Mouse (Mus musculus): ENCODE measurements around the gene Olfm1. TPM values are rescaled to one million over a fixed set of nuclear protein-coding genes. Genes with fewer than 3 reads are reported as not detected.

Gene Olfm1
- polyA plus RNA-seq, 1 experiment, result 57.5 TPM

DNA sequence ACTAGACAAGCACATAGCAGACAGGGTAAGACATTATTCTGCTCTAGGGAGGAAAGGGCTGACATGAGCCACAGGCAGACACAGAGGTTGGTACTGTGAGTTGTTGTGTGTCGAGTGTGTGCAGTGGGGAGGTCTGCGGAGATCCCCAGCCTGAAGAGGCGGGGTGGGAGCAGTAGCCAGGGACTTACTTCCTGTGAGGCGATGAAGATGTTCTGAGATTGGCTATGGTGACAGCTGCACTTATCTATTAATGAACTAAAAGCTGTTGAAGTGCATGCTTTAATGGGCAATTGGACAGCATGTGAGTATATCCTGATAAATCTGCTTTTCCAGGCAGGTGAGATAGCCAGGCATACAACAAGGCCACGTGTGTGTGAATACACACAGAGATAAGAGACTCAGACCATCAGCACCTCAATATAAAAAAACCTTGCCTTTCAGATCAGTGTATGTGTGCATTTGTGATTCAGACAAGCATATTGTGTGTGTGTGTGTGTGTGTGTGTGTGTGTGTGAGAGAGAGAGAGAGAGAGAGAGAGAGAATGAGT is 45.5 kb upstream of the Olfm1 start:
- no peaks in the 10 kb centered on the region for H3K36me3 ChIP-seq (ENCODE audit: control insufficient read depth, insufficient read depth)
- TF ChIP-seq E2F4 (IDR thresholded peaks at IDR 0.05; ENCODE audit: insufficient read depth), result no peak
- TF ChIP-seq POLR2AphosphoS2 (IDR thresholded peaks at IDR 0.05; ENCODE audit: insufficient read length, low read depth), result no peak
- TF ChIP-seq MYOG (IDR thresholded peaks at IDR 0.05; ENCODE audit: control insufficient read depth in 1 of 3, insufficient read depth in 1 of 3, insufficient read length in 2 of 3, low read depth in 2 of 3), result no peak
- no peak for TF ChIP-seq MAX (IDR thresholded peaks at IDR 0.05; ENCODE audit: low read depth)
- no peak for TF ChIP-seq SRF (IDR thresholded peaks at IDR 0.05; ENCODE audit: control insufficient read depth, insufficient read length, low read depth)
- no peak for TF ChIP-seq TCF12 (IDR thresholded peaks at IDR 0.05; ENCODE audit: insufficient read depth, poor library complexity, severe bottlenecking)
- TF ChIP-seq TCF3 (IDR thresholded peaks at IDR 0.05; ENCODE audit: insufficient read length, low read depth), result no peak
- TF ChIP-seq POLR2A (IDR thresholded peaks at IDR 0.05; ENCODE audit: insufficient read length, low read depth), result no peak

DNA sequence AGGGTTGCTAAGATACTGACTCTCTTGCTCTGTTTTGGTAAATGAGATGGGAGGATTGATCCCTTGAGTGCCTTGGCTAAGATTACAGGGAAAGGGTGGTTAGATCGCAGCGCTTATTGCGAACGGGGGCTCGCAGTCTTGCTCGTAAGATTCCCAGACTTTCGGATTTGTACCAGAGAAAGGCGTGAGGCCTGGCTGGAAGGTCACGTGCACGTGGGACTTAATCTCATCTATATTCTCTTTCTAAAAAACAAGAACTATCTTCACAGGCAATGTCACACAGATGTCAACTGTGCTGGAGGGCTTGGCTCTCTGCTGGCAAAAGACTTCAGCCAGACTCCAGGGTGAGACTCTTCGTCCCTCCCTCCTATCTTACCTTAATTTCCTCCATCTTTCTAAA is 43.1 kb upstream of the Olfm1 start:
- H3K4me2 ChIP-seq (ENCODE audit: low read depth), result no peak overlapping the region
- H3K4me3 ChIP-seq, result no peak overlapping the region
- H3K79me2 ChIP-seq (ENCODE audit: control insufficient read depth, insufficient read depth), result no peaks in the 10 kb centered on the region
- H3ac ChIP-seq (ENCODE audit: control insufficient read depth, insufficient read length), result no peak overlapping the region
- TF ChIP-seq SRF (IDR thresholded peaks at IDR 0.05; ENCODE audit: control insufficient read depth, insufficient read length, low read depth), result no peak
- no peak for TF ChIP-seq TCF12 (IDR thresholded peaks at IDR 0.05; ENCODE audit: insufficient read depth, poor library complexity, severe bottlenecking)
- TF ChIP-seq TCF3 (IDR thresholded peaks at IDR 0.05; ENCODE audit: insufficient read length, low read depth), result no peak
- TF ChIP-seq E2F4 (IDR thresholded peaks at IDR 0.05; ENCODE audit: insufficient read depth), result no peak
- no peak for TF ChIP-seq MYOD1 (IDR thresholded peaks at IDR 0.05; ENCODE audit: control insufficient read depth in 1 of 3, insufficient read length in 2 of 3, low read depth in 2 of 3)
- TF ChIP-seq POLR2AphosphoS2 (IDR thresholded peaks at IDR 0.05; ENCODE audit: insufficient read length, low read depth), result no peak
- no peak for TF ChIP-seq MYOG (IDR thresholded peaks at IDR 0.05; ENCODE audit: control insufficient read depth in 1 of 3, insufficient read depth in 1 of 3, insufficient read length in 2 of 3, low read depth in 2 of 3)
- no peak for TF ChIP-seq USF1 (IDR thresholded peaks at IDR 0.05; ENCODE audit: low read depth)
- TF ChIP-seq CEBPB (IDR thresholded peaks at IDR 0.05; ENCODE audit: insufficient read depth, poor library complexity, severe bottlenecking), result no peak
- TF ChIP-seq REST (IDR thresholded peaks at IDR 0.05; ENCODE audit: insufficient read depth, insufficient read length), result no peak
- TF ChIP-seq MAX (IDR thresholded peaks at IDR 0.05; ENCODE audit: low read depth), result no peak
- no peak for TF ChIP-seq POLR2A (IDR thresholded peaks at IDR 0.05; ENCODE audit: insufficient read length, low read depth)
- H3K36me3 ChIP-seq (ENCODE audit: control insufficient read depth, insufficient read depth), result no peaks in the 10 kb centered on the region
- H3K27me3 ChIP-seq (ENCODE audit: control insufficient read depth, insufficient read depth, insufficient read length), result peaks cover 43% of the 10 kb centered on the region

More for the DNA sequence above, 45.5 kb upstream of the Olfm1 start:
- H3K4me3 ChIP-seq, result no peak overlapping the region
- no peaks in the 10 kb centered on the region for H3K79me2 ChIP-seq (ENCODE audit: control insufficient read depth, insufficient read depth)
- H3ac ChIP-seq (ENCODE audit: control insufficient read depth, insufficient read length), result no peak overlapping the region
- no peak overlapping the region for H3K4me2 ChIP-seq (ENCODE audit: low read depth)
- peaks cover 27% of the 10 kb centered on the region for H3K27me3 ChIP-seq (ENCODE audit: control insufficient read depth, insufficient read depth, insufficient read length)

DNA sequence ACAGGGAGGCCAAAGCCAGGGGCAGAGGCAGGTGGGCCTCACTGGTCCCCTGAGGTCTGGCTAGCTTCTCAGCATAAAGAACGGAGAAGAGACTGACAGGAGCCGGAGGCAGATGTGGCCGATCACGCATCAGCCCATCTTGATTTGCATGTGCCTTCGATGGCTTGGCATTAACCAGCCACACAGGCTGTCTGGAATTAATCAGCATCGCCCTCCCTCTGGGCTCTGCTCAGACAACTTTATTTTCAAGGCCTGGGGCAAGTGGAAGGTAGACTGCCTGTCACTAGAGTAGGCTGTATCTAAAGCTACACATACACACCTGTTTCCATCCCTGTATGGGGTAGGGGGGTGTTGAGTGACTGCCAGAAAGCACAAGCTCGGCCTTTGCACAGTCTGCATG is 32.2 kb upstream of the Olfm1 start:
- Histone ChIP-seq H3K79me2 (ENCODE audit: control insufficient read depth, insufficient read depth) (no peaks in the 10 kb centered on the region), H3K36me3 (ENCODE audit: control insufficient read depth, insufficient read depth) (no peaks in the 10 kb centered on the region), H3K27me3 (ENCODE audit: control insufficient read depth, insufficient read depth, insufficient read length) (peaks cover 54% of the 10 kb centered on the region), H3K4me3 (no peak overlapping the region), H3K4me2 (ENCODE audit: low read depth) (no peak overlapping the region), H3ac (ENCODE audit: control insufficient read depth, insufficient read length) (no peak overlapping the region)
- TF ChIP-seq USF1 (IDR thresholded peaks at IDR 0.05; ENCODE audit: low read depth) (no peak), MYOG (IDR thresholded peaks at IDR 0.05; ENCODE audit: control insufficient read depth in 1 of 3, insufficient read depth in 1 of 3, insufficient read length in 2 of 3, low read depth in 2 of 3) (no peak), CEBPB (IDR thresholded peaks at IDR 0.05; ENCODE audit: insufficient read depth, poor library complexity, severe bottlenecking) (no peak), REST (IDR thresholded peaks at IDR 0.05; ENCODE audit: insufficient read depth, insufficient read length) (no peak), POLR2AphosphoS2 (IDR thresholded peaks at IDR 0.05; ENCODE audit: insufficient read length, low read depth) (no peak), MYOD1 (IDR thresholded peaks at IDR 0.05; ENCODE audit: control insufficient read depth in 1 of 3, insufficient read length in 2 of 3, low read depth in 2 of 3) (no peak), POLR2A (IDR thresholded peaks at IDR 0.05; ENCODE audit: insufficient read length, low read depth) (no peak), TCF12 (IDR thresholded peaks at IDR 0.05; ENCODE audit: insufficient read depth, poor library complexity, severe bottlenecking) (no peak), E2F4 (IDR thresholded peaks at IDR 0.05; ENCODE audit: insufficient read depth) (no peak)

DNA sequence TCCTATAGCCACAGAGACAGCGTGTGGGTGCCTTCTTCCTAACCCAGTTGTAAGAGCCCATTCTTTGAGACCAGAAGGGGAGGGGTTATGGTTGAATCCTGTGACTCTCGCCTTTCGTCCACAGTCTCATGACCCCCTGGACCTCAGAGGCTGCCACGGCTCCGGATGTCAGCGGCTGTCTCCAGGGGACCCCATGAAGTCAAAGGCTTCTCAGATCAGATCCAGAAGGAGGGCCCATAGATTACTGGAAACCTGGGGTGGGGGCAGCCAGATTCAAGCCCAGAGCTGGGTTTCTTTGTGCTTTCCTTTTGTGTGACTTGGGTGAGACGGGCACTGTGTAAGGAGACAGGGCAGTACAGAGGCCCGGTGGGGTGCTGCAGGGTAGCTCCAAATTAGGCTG is 27.2 kb upstream of the Olfm1 start:
- H3K4me3 ChIP-seq, result no peak overlapping the region
- H3K27me3 ChIP-seq (ENCODE audit: control insufficient read depth, insufficient read depth, insufficient read length), result peaks cover 60% of the 10 kb centered on the region
- no peak overlapping the region for H3ac ChIP-seq (ENCODE audit: control insufficient read depth, insufficient read length)
- no peaks in the 10 kb centered on the region for H3K79me2 ChIP-seq (ENCODE audit: control insufficient read depth, insufficient read depth)
- no peaks in the 10 kb centered on the region for H3K36me3 ChIP-seq (ENCODE audit: control insufficient read depth, insufficient read depth)
- H3K4me2 ChIP-seq (ENCODE audit: low read depth), result no peak overlapping the region
- TF ChIP-seq POLR2AphosphoS2 (IDR thresholded peaks at IDR 0.05; ENCODE audit: insufficient read length, low read depth), result no peak
- no peak for TF ChIP-seq REST (IDR thresholded peaks at IDR 0.05; ENCODE audit: insufficient read depth, insufficient read length)
- no peak for TF ChIP-seq E2F4 (IDR thresholded peaks at IDR 0.05; ENCODE audit: insufficient read depth)
- no peak for TF ChIP-seq TCF3 (IDR thresholded peaks at IDR 0.05; ENCODE audit: insufficient read length, low read depth)
- no peak for TF ChIP-seq USF1 (IDR thresholded peaks at IDR 0.05; ENCODE audit: low read depth)
- TF ChIP-seq TCF12 (IDR thresholded peaks at IDR 0.05; ENCODE audit: insufficient read depth, poor library complexity, severe bottlenecking), result no peak
- TF ChIP-seq MAX (IDR thresholded peaks at IDR 0.05; ENCODE audit: low read depth), result no peak
- no peak for TF ChIP-seq MYOG (IDR thresholded peaks at IDR 0.05; ENCODE audit: control insufficient read depth in 1 of 3, insufficient read depth in 1 of 3, insufficient read length in 2 of 3, low read depth in 2 of 3)
- no peak for TF ChIP-seq MYOD1 (IDR thresholded peaks at IDR 0.05; ENCODE audit: control insufficient read depth in 1 of 3, insufficient read length in 2 of 3, low read depth in 2 of 3)
- TF ChIP-seq CEBPB (IDR thresholded peaks at IDR 0.05; ENCODE audit: insufficient read depth, poor library complexity, severe bottlenecking), result no peak
- TF ChIP-seq POLR2A (IDR thresholded peaks at IDR 0.05; ENCODE audit: insufficient read length, low read depth), result no peak
- TF ChIP-seq SRF (IDR thresholded peaks at IDR 0.05; ENCODE audit: control insufficient read depth, insufficient read length, low read depth), result no peak
